Mouse (Mus musculus): ENCODE results near the gene Itga4.

GRCm38 (mm10) chr2:79248283-79248682, 6.9 kb upstream of the Itga4 start:
- TF ChIP-seq CTCF (IDR thresholded peaks at IDR 0.05; ENCODE audit: low read depth) (no peak), EP300 (IDR thresholded peaks at IDR 0.05; ENCODE audit: low read depth) (no peak)
